Mouse (Mus musculus) kidney, adult 18-20 months (tissue): ENCODE data around the gene Gm20772.
"Not testable (repeated sequence)": the region's sequence is repeated elsewhere in the genome, so short reads cannot be mapped to it uniquely, and the experiment has no call there.

Source experiments
- DNase-seq: peaks from one replicate; pipeline ENCODE4 v3.0.0; 2021

Gene Gm20772

DNA sequence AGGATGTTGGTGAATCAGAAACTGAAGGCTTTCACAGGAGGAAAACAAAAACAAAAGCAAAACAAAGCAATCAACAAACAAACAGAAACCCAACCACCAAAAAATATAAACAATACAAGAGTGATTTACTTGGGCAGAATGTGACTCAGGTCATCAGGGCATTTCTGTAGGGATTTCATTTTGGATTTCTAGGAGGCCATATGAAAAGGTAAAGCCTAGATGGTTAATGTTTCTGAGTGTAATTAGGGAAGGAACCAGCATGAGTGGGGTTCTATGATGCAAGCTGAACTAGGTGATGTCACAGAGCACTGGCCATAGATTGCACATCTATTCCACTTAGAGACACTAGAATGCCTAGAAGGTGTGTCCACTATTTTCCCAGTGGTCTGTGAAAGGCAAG lies at the start of gene Gm20772, which contains the start of gene Gm20831:
Gene Gm20772, plus strand, starts transcription at position 301 of the 400 bp plus-strand sequence.
Gene Gm20831, plus strand, starts transcription at position 301 of the 400 bp plus-strand sequence.
- not testable (repeated sequence) for DNase-seq

DNA sequence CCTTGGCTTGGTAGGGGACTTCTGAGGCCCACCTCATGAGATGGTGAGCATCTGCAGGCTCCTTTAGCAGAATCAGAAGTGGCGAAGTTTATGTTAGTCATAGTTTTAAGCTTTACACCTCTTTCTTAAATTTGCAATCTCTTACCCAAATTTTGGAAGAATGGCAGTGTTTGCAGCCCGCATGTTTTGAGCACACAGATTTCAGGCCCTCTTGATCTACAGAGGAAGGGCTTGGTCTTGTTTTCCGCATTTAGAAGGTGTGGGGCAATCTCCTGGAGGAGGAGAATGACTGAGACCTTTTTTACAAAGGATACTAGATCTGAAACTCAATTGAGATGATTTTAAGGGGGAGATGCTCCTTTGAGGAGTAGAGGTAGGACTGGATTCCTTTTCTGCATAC lies 28.4 kb upstream of the Gm20772 start, which contains the start of gene Gm21904:
Gene Gm21904, minus strand, starts transcription at position 101 of the 400 bp plus-strand sequence.
- DNase-seq = not testable (repeated sequence)
